ENCODE assay signal across 8 mouse cellular contexts in the genomic region with DNA sequence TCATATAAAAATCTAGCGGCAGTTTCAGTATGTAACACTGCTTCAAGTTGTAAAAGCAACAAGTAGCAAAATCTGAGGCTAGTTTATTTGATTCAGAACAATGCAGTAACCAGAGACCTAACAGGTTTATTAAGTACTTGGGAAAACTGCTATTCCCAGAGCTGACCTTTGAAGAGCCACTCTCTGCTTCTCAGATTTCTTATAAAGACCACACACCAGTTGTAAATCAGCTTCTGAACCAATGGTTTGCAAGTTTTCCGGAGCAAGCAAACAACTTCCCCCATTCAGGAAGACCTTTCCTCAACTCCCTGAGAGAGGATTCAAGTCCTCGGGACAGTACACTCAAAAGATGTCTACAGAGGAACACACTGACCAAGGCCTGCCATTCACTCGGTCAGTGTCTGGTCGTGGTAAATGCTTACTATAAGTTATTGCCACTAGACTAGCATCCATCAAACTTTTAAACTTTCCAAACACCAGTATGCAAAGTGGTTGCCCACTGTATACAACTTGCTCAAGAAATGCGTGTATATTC. TPM values are rescaled to one million over a fixed set of nuclear protein-coding genes. Genes with fewer than 3 reads are reported as not detected.
DNase-seq lines count a peak whose midpoint lies in the region; ATAC-seq and TF ChIP-seq lines count a peak whose summit lies in the region.

No protein-coding gene starts in this region.

- peak overlapping the region; percentile 51 for H3K4me3 ChIP-seq in cerebellum, adult 2 months (replicated peaks; ENCODE audit: insufficient read depth, low read depth, low read length)
- peak overlapping the region; percentile 93 to 94 for H3K4me3 ChIP-seq in ES-E14 (ENCODE audit: insufficient read depth in 1 of 2, low read depth in 1 of 2, low read length in 2 of 2, poor library complexity in 1 of 2, severe bottlenecking in 1 of 2)
- peak overlapping the region; percentile 82 for H3K4me3 ChIP-seq in heart, embryonic 15.5 days

- no peak for DNase-seq in cerebellum, adult 2 months
- no peak for DNase-seq in cerebellum, postnatal 25 days
- no peak for DNase-seq in ES-E14 (ENCODE audit: low read depth, low spot score)
- peak; percentile 22 for DNase-seq in mesoderm, embryonic 11.5 days (ENCODE audit: low read depth, low spot score)
- DNase-seq in layer of hippocampus, postnatal 36 days: no peak
- no peak for DNase-seq in right cerebral cortex, postnatal 4 days
- DNase-seq in urinary bladder, postnatal 36 days (ENCODE audit: low spot score in 2 of 2): no peak

- no peaks in the 10 kb centered on the region for H3K27me3 ChIP-seq in cerebellum, adult 2 months (ENCODE audit: control insufficient read depth, insufficient read depth, low read length)
- H3K27me3 ChIP-seq in heart, embryonic 15.5 days: no peaks in the 10 kb centered on the region

- no peaks in the 10 kb centered on the region for H3K9me3 ChIP-seq in ES-E14 (ENCODE audit: control insufficient read depth, insufficient read depth, low read depth, low read length)
- no peaks in the 10 kb centered on the region for H3K9me3 ChIP-seq in heart, embryonic 15.5 days (replicated peaks)

- H3K27ac ChIP-seq in cerebellum, adult 2 months (ENCODE audit: insufficient read depth, low read length): no peak overlapping the region
- H3K27ac ChIP-seq in ES-E14 (ENCODE audit: insufficient read depth, low read depth, low read length, poor library complexity, severe bottlenecking): no peak overlapping the region
- H3K27ac ChIP-seq in heart, embryonic 15.5 days: peak overlapping the region; percentile 99

- ATAC-seq in heart, embryonic 15.5 days (replicated peaks; ENCODE audit: insufficient number of reproducible peaks, insufficient read depth, low FRiP score, low read depth): no peak

- no peak for TF ChIP-seq POLR2A in cerebellum, adult 2 months (IDR thresholded peaks at IDR 0.05; ENCODE audit: borderline replicate concordance, insufficient read depth, low read length)

- WGBS in cerebellum, adult 2 months: 21% methylated on average over 6 of the region's 6 CpGs
- WGBS in heart, embryonic 15.5 days: 20% methylated on average over 6 of the region's 6 CpGs

- peak overlapping the region; percentile 80 for H3K4me2 ChIP-seq in heart, embryonic 15.5 days

- peaks cover 8% of the 10 kb centered on the region; the same call in 1 of the 2 replicates for H3K4me1 ChIP-seq in cerebellum, adult 2 months (ENCODE audit: control insufficient read depth, insufficient read depth, low read length)
- H3K4me1 ChIP-seq in ES-E14 (ENCODE audit: control insufficient read depth in 2 of 2, insufficient read depth in 2 of 2, low read length in 2 of 2, poor library complexity in 1 of 2): peaks cover 2 to 8% of the 10 kb centered on the region in 2 experiments; a peak in 3 of 4 replicates
- peaks cover 36% of the 10 kb centered on the region for H3K4me1 ChIP-seq in heart, embryonic 15.5 days (replicated peaks)

- in situ Hi-C loops in ES-E14 (cut with MboI; ENCODE audit: low sequenced_read_pairs in 2 of 2, unreplicated experiment in 2 of 2): no loop called here

- H3K9ac ChIP-seq in ES-E14 (ENCODE audit: insufficient read depth, low read depth, low read length, poor library complexity, severe bottlenecking): peak overlapping the region; percentile 49; the same call in 1 of the 2 replicates
- H3K9ac ChIP-seq in heart, embryonic 15.5 days: peak overlapping the region; percentile 96

- H3K36me3 ChIP-seq in ES-E14 (ENCODE audit: control insufficient read depth, insufficient read depth, low read length, poor library complexity, severe bottlenecking): peaks cover 2% of the 10 kb centered on the region; the same call in 1 of the 2 replicates
- no peaks in the 10 kb centered on the region for H3K36me3 ChIP-seq in heart, embryonic 15.5 days

- no peak for TF ChIP-seq CTCF in cerebellum, adult 2 months (IDR thresholded peaks at IDR 0.05; ENCODE audit: borderline replicate concordance, insufficient read depth, low read depth, low read length)

TF ChIP-seq in ES-E14, 5 proteins besides CTCF, POLR2A, EP300 and RAD21:
- TF ChIP-seq HCFC1 (IDR thresholded peaks at IDR 0.05; ENCODE audit: borderline replicate concordance, insufficient read depth, low read length) (no peak), ZNF384 (IDR thresholded peaks at IDR 0.05; ENCODE audit: low read depth, low read length) (no peak), CHD2 (IDR thresholded peaks at IDR 0.05; ENCODE audit: low read depth, low read length) (no peak), ZC3H11A (IDR thresholded peaks at IDR 0.05; ENCODE audit: borderline replicate concordance, low read depth, low read length) (no peak), MAFK (IDR thresholded peaks at IDR 0.05; ENCODE audit: insufficient read depth, low read depth, low read length) (no peak)

RNA-seq across cellular contexts. Expression of gene Fbxl17, which starts 1.6 kb away (rescaled TPM):
- 19.4 and 21.5 TPM in 2 replicates for polyA plus RNA-seq in cerebellum, adult 2 months (2012; rRNA removed)
- total RNA-seq in ES-E14 (2012; rRNA removed): 5.3 and 5.6 TPM in 2 replicates
- 11.1 and 11.7 TPM in 2 replicates for polyA plus RNA-seq in heart, embryonic 15.5 days (2015; fragmentation: Nextera tagmentation; extraction: Ambion mirVana)
- 10 to 100 TPM; 53.8 to 55.6 TPM for total RNA-seq in layer of hippocampus, postnatal 36 days (2021)
